Mouse (Mus musculus): ENCODE measurements around the gene Npy5r.
A peak's percentile ranks its signal among the peaks of the same experiment; 100 is the strongest.

Gene Npy5r

GRCm38 (mm10) chr8:66687511-66688329 lies at the start of gene Npy5r:
Npy5r (minus strand) TSS chr8:66688128.
- DNase-seq, result peak; percentile 42

- no peak for DNase-seq
These were observed 44.0 kb upstream of the Npy5r start for GRCm38 (mm10) chr8:66731957-66732356.

- no peak for DNase-seq
These were observed 41.5 kb upstream of the Npy5r start for GRCm38 (mm10) chr8:66729446-66729845.

- no peak for DNase-seq
These were observed 34.9 kb upstream of the Npy5r start for GRCm38 (mm10) chr8:66722835-66723234.

- no peak for DNase-seq
These were observed 26.5 kb upstream of the Npy5r start for GRCm38 (mm10) chr8:66714324-66714975.

- no peak for DNase-seq
These were observed 10.9 kb upstream of the Npy5r start for GRCm38 (mm10) chr8:66698782-66699181.

- DNase-seq, result no peak
These were observed 10.1 kb upstream of the Npy5r start for GRCm38 (mm10) chr8:66698011-66698410.

- peak; percentile 33 for DNase-seq
These were observed 9.3 kb upstream of the Npy5r start, which contains the start of gene Npy1r for GRCm38 (mm10) chr8:66696970-66697843. Npy1r (plus strand) TSS chr8:66697192.

- no peak for DNase-seq
These were observed 2.5 kb upstream of the Npy5r start for GRCm38 (mm10) chr8:66690402-66690801.

GRCm38 (mm10) chr8:66688799-66689198 lies 871 bp upstream of the Npy5r start:
- DNase-seq, result no peak

- no peak for DNase-seq
These were observed 467 bp upstream of the Npy5r start for GRCm38 (mm10) chr8:66688395-66688794.

- DNase-seq, result no peak
These were observed 6.7 kb downstream of the Npy5r start for GRCm38 (mm10) chr8:66681261-66681660.

GRCm38 (mm10) chr8:66630721-66631120 lies 57.2 kb downstream of the Npy5r start:
- DNase-seq, result no peak
